Mouse (Mus musculus): ENCODE data around the gene Iqgap3. TPM values are rescaled to one million over a fixed set of nuclear protein-coding genes. Genes with fewer than 3 reads are reported as not detected.

The Iqgap3 gene
- under 1 TPM; 0.68 to 0.91 TPM for total RNA-seq (2023)

GRCm38 (mm10) chr3:88081345-88082223 lies at the start of gene Iqgap3:
Gene Iqgap3, plus strand, starts transcription at chr3:88081971.

GRCm38 (mm10) chr3:88042661-88043421 lies 38.9 kb upstream of the Iqgap3 start, which contains the start of gene Gpatch4:
Gene Gpatch4, plus strand, starts transcription at chr3:88043108.

GRCm38 (mm10) chr3:88057902-88058696 lies 23.7 kb upstream of the Iqgap3 start, which contains the start of gene Naxe:
Gene Naxe, minus strand, starts transcription at chr3:88058495.

GRCm38 (mm10) chr3:88078204-88078603 lies 3.6 kb upstream of the Iqgap3 start, which contains the start of gene Ttc24:
Gene Ttc24, minus strand, starts transcription at chr3:88078304.

GRCm38 (mm10) chr3:88141787-88142523 lies 60.2 kb downstream of the Iqgap3 start, which contains the start of gene Mef2d:
Gene Mef2d, plus strand, starts transcription at chr3:88142372.

Other genes starting within 250 kb of the Iqgap3 start
- 1 to 10 TPM in 1 of 2 experiments, under 1 TPM in 1; 0.79 to 1.8 TPM for gene Sh2d2a, start 235.2 kb upstream of the Iqgap3 start, total RNA-seq (2023)
- 10 to 100 TPM; 36.3 to 37.0 TPM for gene Prcc, start 196.4 kb upstream of the Iqgap3 start, total RNA-seq (2023)
- 10 to 100 TPM; 88.9 to 90.8 TPM for gene Hdgf, start 175.7 kb upstream of the Iqgap3 start, total RNA-seq (2023)
- 10 to 100 TPM; 91.3 to 92.4 TPM for gene Mrpl24, start 162.5 kb upstream of the Iqgap3 start, total RNA-seq (2023)
- gene Isg20l2, start 151.7 kb upstream of the Iqgap3 start, total RNA-seq (2023), result 10 to 100 TPM; 37.4 to 39.6 TPM
- 10 to 100 TPM; 16.2 to 17.6 TPM for gene Rrnad1, start 151.3 kb upstream of the Iqgap3 start, total RNA-seq (2023)
- gene Crabp2, start 133.3 kb upstream of the Iqgap3 start, total RNA-seq (2023), result 1 to 10 TPM in 1 of 2 experiments, under 1 TPM in 1; 0.88 to 2.1 TPM
- under 1 TPM; 0.16 to 0.18 TPM for gene Nes, start 110.9 kb upstream of the Iqgap3 start, total RNA-seq (2023)
- not detected for gene Bcan, start 81.7 kb upstream of the Iqgap3 start, total RNA-seq (2023)
- gene Hapln2, start 54.4 kb upstream of the Iqgap3 start, total RNA-seq (2023), result not detected
- 1 to 10 TPM; 4.7 to 4.8 TPM for gene Gpatch4, start 38.9 kb upstream of the Iqgap3 start, total RNA-seq (2023)
- gene Naxe, start 23.5 kb upstream of the Iqgap3 start, total RNA-seq (2023), result 10 to 100 TPM; 30.1 to 38.1 TPM
- gene Ttc24, start 3.7 kb upstream of the Iqgap3 start, total RNA-seq (2023), result not detected
- 100 to 1,000 TPM; 186 to 217 TPM for gene Mef2d, start 60.4 kb downstream of the Iqgap3 start, total RNA-seq (2023)
- gene Rhbg, start 172.7 kb downstream of the Iqgap3 start, total RNA-seq (2023), result not detected
- not detected for gene Gm38392, start 205.2 kb downstream of the Iqgap3 start, total RNA-seq (2023)
- gene Tsacc, start 215.0 kb downstream of the Iqgap3 start, total RNA-seq (2023), result 1 to 10 TPM; 2.0 to 4.0 TPM
- gene Cct3, start 215.1 kb downstream of the Iqgap3 start, total RNA-seq (2023), result 10 to 100 TPM; 84.3 to 89.1 TPM
- 100 to 1,000 TPM; 149 to 189 TPM for gene Glmp, start 243.1 kb downstream of the Iqgap3 start, total RNA-seq (2023)